Mouse (Mus musculus) splenic B cell, adult 2 months (primary cell): ENCODE data around the gene Gm5286.
"Not testable (repeated sequence)": the region's sequence is repeated elsewhere in the genome, so short reads cannot be mapped to it uniquely, and the experiment has no call there.

ENCODE experiments used
- DNase-seq: peaks from one replicate; pipeline ENCODE4 v3.0.0-alpha.2; 2011; ENCODE audit warnings: low read depth, low spot score
- H3K27me3 ChIP-seq: 2 replicates; pipeline ENCODE4 v1.6.1; 2012; ENCODE audit warnings: mild to moderate bottlenecking, low read length, moderate library complexity, mixed read lengths; ENCODE audit not compliant: control insufficient read depth, poor library complexity, insufficient read depth, severe bottlenecking
- H3K36me3 ChIP-seq: 2 replicates; pipeline ENCODE4 v1.6.1; 2012; ENCODE audit warnings: mild to moderate bottlenecking, low read length, moderate library complexity, mixed read lengths; ENCODE audit not compliant: control insufficient read depth, poor library complexity, insufficient read depth, severe bottlenecking

Gene Gm5286

DNA sequence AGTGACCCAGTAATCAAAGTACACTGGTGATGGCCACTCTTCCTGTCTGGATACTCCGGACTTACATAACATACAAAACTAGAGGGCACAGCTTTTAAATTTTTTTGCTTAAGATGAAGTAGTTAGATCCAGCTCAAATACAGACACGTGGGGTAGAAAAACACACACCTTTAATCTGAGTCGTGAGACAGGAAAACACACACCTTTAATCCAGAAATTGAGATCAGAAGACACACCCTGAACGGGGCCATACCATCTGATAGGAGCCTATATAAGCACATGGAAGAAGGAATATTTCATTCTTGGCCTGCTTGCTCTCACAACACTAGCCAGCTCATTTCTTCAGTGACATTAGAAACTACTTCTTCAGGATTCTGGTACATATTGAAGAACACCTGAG, at the start of gene Gm5286:
Gm5286 (plus strand) TSS at position 301 of the 400 bp plus-strand sequence.
- DNase-seq, H3K27me3 ChIP-seq, H3K36me3 ChIP-seq: not testable (repeated sequence)

DNA sequence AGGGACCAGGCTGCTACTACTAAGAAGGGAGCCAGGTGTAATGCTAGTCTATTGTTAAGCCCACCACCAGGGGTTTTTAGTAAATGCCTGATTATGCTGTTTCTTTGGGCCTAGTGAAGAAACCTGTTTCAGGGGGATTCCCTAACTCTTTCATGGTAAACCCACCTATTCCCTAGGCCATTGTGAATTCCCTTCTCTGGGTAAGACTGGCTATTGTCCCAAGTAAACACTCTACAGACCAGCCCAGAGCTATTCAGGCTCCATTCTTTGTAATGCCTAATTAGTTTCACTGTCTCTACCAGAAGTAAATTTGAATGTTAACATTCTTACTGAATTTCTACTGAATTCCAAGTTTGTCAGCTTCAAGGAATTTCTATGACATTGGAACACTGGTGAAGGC, 29.2 kb upstream of the Gm5286 start:
- DNase-seq, H3K36me3 ChIP-seq, H3K27me3 ChIP-seq: not testable (repeated sequence)

DNA sequence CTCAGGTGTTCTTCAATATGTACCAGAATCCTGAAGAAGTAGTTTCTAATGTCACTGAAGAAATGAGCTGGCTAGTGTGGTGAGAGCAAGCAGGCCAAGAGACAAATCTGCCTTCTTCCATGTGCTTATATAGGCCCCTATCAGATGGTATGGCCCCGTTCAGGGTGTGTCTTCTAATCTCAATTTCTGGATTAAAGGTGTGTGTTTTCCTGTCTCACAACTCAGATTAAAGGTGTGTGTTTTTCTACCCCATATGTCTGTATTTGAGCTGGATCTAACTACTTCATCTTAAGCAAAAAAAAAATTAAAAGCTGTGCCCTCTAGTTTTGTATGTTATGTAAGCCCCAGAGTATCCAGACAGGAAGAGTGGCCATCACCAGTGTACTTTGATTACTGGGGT, 18.4 kb upstream of the Gm5286 start, which contains the start of gene Gm10696:
Gm10696 (minus strand) TSS at position 101 of the 400 bp plus-strand sequence.
- H3K27me3 ChIP-seq, DNase-seq, H3K36me3 ChIP-seq: not testable (repeated sequence)
